Mouse (Mus musculus) spleen, adult 18-20 months (tissue): ENCODE data around the gene Pllp.

Experiments
- DNase-seq, 2 experiments: peaks; one replicate each; pipeline ENCODE4 v3.0.0; 2022; ENCODE audit warnings: mixed read lengths in 2 of 2

The Pllp gene

DNA sequence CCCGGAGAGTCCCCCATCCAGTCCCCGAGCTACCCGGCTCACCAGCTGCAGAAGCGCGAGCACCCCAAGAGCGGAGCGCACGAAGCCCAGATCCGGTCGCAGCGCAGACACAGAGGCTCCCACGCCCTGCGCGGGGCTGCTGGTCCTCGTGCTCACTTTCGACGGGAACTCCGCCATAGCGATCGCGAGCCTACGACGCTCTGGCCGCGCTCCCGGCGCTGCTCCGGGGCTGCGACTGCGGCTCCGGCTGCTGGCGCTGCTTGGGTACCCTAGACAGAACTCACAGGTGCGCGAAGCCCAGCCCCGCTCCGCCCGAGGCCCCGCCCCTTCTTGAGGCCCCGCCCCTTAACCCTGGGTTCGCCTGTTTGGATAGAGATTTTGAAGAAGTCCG lies at the start of gene Pllp:
Gene Pllp, minus strand, starts transcription at position 285 of the 391 bp plus-strand sequence.
- DNase-seq, result peak; percentile 12 to 42

GRCm38 (mm10) chr8:94745476-94746184 lies 49.6 kb upstream of the Pllp start, which contains the start of gene Ccl22:
Gene Ccl22 (plus strand): TSS chr8:94745590.
- DNase-seq, result no peak

DNA sequence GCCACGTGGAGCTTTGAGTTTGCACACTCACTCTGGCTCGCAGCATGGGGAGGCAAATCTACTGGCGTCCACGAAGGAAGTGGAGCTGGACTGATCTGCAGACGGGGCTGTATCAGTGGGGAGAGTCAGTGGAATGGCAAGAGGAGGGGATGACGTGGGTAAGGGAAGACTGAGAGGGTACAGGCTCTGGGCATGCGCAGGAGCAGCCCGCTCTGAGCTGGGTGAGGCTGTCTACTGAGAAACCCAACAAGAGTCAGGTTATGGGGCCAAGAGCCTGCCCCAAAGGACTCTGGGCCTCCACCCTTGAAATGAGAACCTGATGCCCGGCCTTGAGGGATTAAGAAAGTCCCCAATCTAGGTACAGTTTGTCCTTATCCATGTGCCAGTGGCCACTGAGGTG lies 48.9 kb upstream of the Pllp start:
- DNase-seq, result no peak

DNA sequence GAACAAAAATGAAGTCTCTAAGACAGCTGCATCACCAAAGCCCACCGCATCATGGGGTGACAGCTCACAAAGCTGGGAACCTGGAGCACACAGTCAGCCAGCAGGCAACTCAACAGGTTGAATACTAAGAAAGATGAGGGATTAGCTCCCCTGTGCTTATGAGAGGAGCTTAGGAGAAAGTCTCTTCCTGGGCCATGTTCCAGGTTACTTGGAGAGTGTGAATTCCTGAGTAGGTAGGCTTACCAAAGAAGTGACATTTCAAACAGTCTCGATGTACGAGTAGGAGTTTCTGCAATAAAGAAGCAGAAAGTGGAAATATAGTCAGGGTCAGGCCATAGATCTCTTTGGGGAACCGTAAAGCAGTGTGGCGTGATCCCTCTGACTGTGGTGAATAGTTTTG lies 48.4 kb upstream of the Pllp start:
- DNase-seq, result no peak

GRCm38 (mm10) chr8:94741726-94742125 lies 45.6 kb upstream of the Pllp start:
- no peak for DNase-seq

- DNase-seq, result no peak
Measured at GRCm38 (mm10) chr8:94740591-94740990, 44.5 kb upstream of the Pllp start.

GRCm38 (mm10) chr8:94739829-94740228 lies 43.8 kb upstream of the Pllp start:
- peak; percentile 17 to 19 for DNase-seq

DNA sequence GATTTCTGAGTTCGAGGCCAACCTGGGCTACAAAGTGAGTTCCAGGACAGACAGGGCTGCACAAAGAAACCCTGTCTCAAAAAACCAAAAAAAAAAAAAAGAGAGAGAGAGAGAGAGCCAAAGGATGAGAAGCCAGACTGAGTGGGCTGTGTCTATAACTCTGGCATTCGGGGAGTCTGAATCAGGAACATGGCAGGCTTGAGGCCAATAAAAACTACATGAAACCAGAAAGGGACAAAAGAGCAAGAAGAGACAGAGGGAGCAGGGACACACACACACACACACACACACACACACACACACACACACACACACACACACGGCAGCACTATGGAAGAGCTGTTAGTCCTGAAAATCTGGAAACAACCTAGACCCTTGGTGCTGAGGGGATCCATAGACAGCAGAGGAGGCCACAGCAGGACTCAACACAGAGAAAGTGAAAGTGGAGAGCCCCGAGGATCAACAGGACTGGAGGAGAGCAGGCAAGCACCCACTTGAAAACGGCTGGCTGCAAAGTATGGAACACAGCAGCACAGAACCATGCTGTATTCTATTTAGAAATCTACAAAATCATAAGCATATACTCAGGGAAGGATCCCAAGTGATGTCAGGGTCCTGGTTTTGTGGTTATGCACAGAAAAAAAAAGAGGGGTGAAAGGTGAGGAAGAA lies 39.5 kb upstream of the Pllp start:
- no peak for DNase-seq

GRCm38 (mm10) chr8:94734735-94735350 lies 38.8 kb upstream of the Pllp start:
- no peak for DNase-seq

GRCm38 (mm10) chr8:94733821-94734465 lies 37.9 kb upstream of the Pllp start:
- no peak for DNase-seq

DNA sequence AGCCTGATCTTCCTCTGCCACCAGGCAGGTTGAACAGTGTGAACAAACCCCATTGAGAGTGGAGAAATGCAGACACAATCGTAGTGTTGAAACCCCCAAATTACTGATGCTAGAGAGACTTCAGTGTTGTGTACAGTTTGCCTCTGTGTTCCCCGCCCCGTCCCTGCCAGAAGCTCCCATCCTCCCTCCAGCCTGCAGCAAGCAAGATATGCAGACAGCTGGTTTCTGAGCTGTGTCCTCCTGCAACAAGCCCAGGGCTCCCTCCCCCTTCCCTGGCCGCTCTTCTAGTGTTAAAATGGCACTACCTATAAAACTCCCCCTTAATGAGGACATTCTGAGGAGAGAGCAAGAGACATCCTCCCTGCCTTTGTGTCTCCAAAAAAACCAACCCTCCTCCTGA lies 33.2 kb upstream of the Pllp start:
- no peak for DNase-seq

DNA sequence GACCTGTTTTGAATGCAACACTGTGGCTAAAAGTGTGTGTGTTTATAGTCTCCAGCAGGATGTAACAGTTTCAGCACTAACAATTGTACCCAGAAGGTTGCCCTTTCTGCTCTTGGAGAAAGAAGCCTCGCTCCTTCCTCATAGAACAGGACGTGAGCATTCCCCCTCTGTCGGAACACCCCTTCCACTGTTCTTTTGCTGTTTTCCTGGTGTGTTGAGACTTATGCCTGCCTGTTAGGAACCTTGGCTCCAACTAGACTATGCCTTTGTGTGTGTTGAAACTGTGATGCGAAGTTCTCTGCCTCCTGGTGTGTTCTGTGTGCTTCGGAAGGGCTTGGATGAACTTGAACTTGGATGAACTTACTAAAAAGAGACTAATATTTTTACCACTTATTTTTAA lies 29.9 kb upstream of the Pllp start:
- no peak for DNase-seq

DNA sequence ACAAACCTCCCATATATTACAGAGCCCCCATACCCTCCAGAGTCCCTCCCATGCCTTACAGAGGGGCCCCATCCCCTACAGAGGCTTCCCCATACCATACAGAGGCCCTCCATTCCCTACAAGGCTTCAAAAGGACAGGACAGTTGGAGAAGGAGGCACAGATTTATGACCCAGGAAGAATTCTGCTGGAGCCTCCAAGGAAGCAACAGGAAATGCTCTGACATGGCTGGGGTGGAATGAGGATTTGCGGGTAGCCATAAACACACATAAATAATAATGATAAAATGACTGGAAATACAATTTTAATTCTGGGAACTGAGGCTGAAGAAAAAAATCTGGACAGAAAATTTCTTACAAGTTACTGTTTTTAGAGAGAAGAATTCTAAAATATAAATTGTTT lies 20.8 kb upstream of the Pllp start:
- no peak for DNase-seq

DNA sequence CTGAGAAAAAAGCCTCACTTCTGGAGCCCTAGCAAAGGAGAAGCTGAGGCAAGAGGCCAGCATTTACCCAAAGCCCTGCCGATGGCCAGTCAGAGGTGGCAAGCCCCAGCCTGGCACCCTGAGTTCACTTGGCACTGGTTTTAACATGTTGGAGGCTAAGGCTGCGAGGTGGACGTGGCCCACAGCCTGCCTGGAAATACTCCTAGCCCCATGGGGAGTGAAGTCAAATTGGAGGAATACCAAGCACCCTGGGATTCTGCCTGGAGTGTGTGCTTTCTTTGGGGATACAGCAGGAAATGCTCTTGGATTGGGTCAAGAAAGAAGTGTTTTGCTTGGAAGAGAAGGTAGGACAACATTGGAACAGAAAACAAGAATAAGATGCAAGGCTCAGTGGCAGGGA lies 19.8 kb upstream of the Pllp start:
- no peak for DNase-seq

DNA sequence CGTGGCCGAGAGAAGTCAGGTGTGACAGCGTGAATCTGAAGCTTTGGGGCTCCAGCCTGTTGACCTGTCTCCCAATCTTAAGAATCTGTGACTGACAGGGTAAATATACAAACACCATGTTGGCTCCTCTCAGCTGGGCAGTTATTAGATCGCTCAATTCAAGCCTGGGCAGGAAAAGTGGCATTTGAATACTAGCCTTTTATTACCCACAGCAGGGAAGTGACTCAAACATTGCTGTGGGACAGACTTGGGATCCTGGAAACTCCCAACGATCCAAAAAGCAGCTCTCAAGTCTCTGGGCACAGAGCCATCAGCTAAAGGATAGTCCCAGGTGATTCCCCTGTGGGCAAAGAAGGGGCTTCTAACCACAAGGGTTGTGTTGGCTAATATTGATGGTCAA lies 18.5 kb upstream of the Pllp start:
- no peak for DNase-seq

GRCm38 (mm10) chr8:94711160-94711718 lies 15.2 kb upstream of the Pllp start:
- no peak for DNase-seq

GRCm38 (mm10) chr8:94710336-94710735 lies 14.3 kb upstream of the Pllp start:
- DNase-seq, result no peak

- no peak for DNase-seq
Measured at GRCm38 (mm10) chr8:94706732-94707395, 10.8 kb upstream of the Pllp start.

GRCm38 (mm10) chr8:94705581-94706245 lies 9.6 kb upstream of the Pllp start:
- DNase-seq, result no peak

GRCm38 (mm10) chr8:94704669-94704984 lies 8.5 kb upstream of the Pllp start:
- DNase-seq, result no peak

DNA sequence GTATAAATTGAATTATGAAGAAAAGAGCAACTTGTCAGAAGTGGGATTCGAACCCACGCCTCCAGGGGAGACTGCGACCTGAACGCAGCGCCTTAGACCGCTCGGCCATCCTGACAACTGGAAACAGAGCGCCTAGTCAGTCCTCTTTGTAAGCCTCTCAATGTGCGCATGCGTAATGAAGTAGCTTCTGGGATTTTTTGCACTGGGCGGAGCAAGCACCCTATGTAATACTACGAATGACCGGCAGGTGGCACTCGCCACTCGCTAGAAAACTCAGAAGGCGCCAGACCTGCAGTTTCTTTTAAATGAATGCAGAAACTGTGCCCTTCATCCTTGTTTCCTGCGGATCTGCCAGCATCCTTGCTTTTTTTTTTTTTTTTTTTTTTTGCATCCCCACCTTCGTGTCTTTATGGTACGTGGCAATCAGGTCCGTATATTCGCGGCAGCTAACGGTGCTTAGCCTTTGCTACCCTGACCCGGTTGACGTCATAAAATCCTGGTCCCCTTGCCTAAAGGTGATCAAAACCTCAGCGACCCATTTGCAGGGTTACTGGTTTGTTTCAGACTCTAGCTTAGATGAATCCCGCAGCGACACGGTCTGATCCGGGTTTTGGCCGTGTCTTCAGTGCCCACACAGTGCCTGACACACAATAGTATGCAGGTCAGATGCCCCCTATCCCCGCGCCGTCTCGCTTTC lies 8.0 kb upstream of the Pllp start:
- DNase-seq, result peak; percentile 92 to 98
